Mouse (Mus musculus): ENCODE measurements around the gene Ephb1.

Ephb1 gene

DNA sequence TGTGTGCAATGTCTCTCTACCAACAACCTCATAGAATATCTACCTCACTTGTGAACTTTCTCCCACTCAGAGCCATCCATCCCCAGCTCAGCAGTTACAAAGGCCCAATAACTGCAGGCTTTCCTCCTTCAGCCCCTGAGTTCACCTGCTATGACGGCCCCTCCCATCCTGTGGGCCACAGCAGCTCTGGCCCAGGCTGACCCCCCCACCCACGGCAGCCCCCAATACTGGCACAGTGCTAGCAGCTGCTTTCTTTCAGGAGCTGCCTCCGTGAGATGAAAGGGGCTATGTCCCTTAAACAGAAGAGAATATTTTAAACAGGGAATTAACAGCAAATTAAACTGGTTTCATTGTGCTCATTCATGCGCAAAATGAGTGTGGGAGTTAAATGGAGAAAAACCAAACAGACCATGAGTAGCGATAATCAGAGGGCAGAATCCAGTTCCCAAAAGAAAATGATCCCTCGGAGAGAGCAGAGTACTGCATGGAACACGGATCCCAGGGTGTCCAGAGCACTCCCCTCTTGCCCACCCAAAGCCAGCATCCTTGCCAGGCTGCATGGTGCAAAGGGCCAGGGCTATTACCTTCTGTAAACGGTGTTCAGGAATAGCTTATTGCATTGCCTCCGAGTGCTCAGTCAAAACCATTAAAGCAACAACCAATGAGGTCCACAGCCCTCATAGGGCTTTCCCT lies 105.2 kb downstream of the Ephb1 start:
- no peak for DNase-seq (ENCODE audit: low spot score in 2 of 2)

- no peak for DNase-seq (ENCODE audit: low spot score in 2 of 2)
Measured at GRCm38 (mm10) chr9:102245551-102245950, 108.9 kb downstream of the Ephb1 start.

- DNase-seq (ENCODE audit: low spot score in 2 of 2): no peak
Measured at GRCm38 (mm10) chr9:102243296-102243695, 111.2 kb downstream of the Ephb1 start.

- DNase-seq (ENCODE audit: low spot score in 2 of 2): no peak
Measured at GRCm38 (mm10) chr9:102241546-102241945, 112.9 kb downstream of the Ephb1 start.

GRCm38 (mm10) chr9:102240215-102240614 lies 114.3 kb downstream of the Ephb1 start:
- DNase-seq (ENCODE audit: low spot score in 2 of 2): no peak

GRCm38 (mm10) chr9:102235444-102235951 lies 119.0 kb downstream of the Ephb1 start:
- no peak for DNase-seq (ENCODE audit: low spot score in 2 of 2)

DNA sequence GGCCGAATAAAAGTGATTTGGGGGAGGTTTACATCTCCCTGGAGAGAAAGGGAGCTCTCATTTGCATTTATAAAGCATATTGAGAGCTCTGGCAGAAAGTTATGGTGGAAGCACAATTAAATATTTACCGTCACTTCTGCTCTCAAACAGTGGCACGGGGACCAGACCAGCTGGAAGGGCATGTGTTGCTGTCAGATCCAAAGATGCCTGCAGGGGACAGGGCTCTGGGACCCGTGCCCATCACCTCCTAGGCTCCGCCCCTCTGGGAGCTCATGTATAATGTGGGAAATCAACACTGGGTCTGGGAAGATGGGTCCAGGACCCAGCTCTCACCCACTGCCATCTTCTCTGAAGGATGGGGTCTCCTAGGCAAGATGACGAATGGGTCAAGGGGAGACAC lies 123.2 kb downstream of the Ephb1 start:
- no peak for DNase-seq (ENCODE audit: low spot score in 2 of 2)

DNA sequence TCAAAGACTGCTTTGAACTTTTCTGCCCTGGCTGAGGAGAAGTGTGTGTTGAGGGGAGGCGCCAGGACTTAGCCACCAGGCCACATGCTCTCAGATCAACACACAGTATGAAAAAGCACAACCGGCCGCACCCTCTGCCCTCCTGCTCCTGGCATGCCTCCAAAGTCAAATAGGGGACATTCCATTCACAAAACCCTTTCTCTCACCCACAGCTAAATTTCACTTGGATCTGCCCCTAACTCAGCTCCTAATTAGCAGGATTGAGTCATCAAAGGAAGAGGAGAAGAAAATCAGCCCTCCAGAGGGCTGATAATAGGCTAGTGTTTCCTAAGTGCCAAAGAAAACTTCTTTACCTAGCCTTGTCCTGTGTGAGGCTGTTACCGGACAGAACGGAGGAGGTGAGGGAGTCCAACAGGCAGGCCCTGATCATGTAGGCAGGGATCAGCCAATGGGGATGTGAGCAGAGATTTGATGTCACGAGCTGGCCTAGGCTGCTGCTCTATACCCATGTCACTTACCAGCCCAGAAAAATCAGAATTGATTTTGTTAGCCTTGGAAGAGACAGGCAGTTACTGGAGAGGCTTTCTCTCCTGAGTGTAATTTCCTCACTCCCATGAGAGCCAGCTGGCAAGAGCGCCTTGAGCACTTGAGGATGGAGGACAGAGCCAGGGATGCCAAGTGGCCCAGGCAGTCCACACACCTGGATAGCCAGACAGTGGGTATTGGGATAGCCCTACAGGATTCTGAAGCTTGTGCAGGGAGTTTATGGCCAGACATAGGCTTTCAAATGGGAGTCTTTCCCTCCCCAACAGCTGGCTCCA lies 137.5 kb downstream of the Ephb1 start:
- no peak for DNase-seq (ENCODE audit: low spot score in 2 of 2)

GRCm38 (mm10) chr9:102212036-102212383 lies 142.5 kb downstream of the Ephb1 start:
- DNase-seq (ENCODE audit: low spot score in 2 of 2): no peak

GRCm38 (mm10) chr9:102211296-102212035 lies 143.0 kb downstream of the Ephb1 start:
- DNase-seq (ENCODE audit: low spot score in 2 of 2): no peak

- DNase-seq (ENCODE audit: low spot score in 2 of 2): no peak
Measured at GRCm38 (mm10) chr9:102205518-102205917, 149.0 kb downstream of the Ephb1 start.

DNA sequence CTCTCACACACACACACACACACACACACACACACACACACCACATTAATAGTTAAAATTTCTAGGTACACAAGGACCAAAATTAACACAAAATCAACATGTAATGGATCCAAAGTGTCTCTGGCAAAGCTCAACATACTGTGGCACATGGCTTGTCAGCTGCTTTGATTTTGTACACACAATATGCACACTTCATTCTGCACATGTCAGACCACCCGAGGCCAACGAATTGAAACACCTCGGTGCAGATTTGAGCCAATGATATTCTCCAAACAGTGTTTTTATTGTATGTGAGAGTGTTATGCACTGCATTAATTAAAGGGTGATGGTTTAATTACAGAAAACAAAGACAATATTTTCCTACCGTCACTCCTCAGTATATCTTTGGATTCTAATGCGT lies 152.6 kb downstream of the Ephb1 start:
- DNase-seq (ENCODE audit: low spot score in 2 of 2): no peak

GRCm38 (mm10) chr9:102196856-102197255 lies 157.6 kb downstream of the Ephb1 start:
- DNase-seq (ENCODE audit: low spot score in 2 of 2): no peak

- peak in 1 of 2 experiments; percentile 50 for DNase-seq (ENCODE audit: low spot score in 2 of 2)
Measured at GRCm38 (mm10) chr9:102194063-102194462, 160.4 kb downstream of the Ephb1 start.

DNA sequence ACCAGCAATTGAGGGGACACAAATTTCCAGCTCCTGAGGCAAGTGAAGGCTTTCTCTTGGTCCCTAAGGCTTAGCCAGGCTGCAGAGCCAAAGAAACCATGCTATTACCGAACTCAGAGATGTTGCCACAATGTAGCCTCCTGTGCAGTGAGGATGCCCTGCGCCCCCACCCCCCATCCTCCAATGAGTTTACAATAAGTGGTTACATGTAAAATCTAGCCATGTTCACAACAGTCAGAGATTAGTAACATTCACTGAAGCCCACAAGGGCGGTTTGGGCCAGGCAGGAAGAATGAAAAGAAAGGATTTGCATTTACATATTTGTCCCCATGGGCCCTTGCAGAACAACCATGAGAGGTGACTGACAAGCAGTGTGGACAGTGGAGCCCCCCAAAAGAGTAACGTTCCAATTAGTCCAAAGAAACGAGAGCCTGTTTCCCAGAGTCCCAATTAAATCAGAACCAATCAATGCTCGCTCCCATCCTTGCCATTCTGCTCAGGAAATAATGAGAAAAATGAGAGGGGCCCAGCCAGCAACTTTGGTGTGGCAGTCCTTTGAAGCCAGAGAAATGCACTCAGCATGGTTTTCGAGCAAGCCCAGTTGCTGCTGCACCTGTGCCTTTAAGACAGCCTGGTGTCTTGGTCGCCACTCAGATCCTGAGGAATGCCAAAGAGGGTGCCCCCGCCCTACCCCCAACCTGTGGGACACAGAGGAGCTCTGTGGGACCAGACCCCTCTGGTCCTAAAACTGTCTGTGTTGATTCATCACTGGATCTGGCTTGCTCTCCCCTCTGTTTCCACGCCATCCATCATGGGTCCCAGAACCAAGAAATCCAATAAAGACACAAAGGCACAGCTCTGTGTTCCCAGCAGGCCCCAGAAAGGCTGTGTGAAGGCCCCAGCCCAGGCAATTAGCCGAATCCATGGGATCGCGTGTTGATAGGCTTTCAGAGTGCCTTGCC lies 161.5 kb downstream of the Ephb1 start:
- peak in 1 of 2 experiments; percentile 26 for DNase-seq (ENCODE audit: low spot score in 2 of 2)

DNA sequence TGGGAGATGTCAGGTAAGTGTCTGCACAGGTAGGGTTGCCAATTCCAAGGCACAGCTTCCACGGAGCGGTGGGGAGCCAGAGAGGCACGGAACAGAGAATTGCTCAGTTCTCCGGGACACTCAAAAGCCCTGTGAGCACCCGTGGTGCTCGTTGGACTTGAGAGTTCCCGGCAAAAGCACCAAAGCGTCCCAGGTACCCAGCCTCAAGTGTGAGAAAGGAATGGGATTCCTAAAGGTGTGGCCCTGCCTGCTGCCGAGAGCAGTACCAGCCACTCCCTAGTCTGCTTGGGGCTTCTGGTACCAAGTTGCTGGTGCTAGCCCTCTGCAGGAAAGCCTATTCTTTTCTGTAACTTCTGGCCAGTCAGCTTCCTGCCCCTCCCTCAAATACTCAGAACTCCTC lies 164.4 kb downstream of the Ephb1 start:
- DNase-seq (ENCODE audit: low spot score in 2 of 2): no peak

DNA sequence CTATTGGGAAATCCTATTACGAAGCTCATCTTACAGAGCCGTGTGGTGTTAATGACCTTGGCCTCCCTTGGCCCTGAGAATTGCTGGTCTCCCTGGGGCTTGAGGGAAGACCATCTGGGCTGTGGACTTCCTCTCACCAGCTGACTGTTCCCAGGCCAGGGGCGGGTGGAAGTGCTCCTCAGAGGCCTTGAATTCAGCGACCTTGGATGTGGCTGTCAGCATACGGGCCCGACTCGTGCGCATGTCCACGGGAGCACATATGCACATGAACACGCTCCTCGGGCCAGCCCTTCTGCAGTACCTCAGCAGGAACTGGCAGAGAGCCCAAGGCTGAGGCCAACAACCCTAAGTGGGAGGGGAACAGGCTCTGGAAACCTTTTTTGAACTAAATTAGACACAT lies 165.1 kb downstream of the Ephb1 start:
- DNase-seq (ENCODE audit: low spot score in 2 of 2): no peak

GRCm38 (mm10) chr9:102183663-102184274 lies 170.7 kb downstream of the Ephb1 start:
- DNase-seq (ENCODE audit: low spot score in 2 of 2): no peak

GRCm38 (mm10) chr9:102181810-102182490 lies 172.5 kb downstream of the Ephb1 start:
- no peak for DNase-seq (ENCODE audit: low spot score in 2 of 2)

DNA sequence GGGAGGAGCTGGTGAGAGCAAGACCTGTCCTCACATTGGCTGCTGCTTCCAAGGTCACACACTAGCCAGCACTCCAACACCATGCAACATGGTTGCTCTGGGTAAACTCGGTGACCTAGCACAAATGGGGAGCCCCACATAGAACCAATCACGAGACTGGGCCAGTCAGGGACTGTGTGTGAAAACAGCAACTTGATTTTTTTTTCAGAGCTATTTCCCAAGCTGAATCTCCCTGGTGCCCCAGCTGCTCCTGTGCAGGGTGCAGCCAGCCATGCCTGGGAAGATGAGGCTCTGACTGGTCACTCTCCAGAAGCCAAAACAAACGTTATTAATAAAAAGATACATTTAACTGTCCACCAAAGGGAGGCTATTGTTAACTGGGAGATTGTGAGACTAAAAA lies 173.2 kb downstream of the Ephb1 start:
- no peak for DNase-seq (ENCODE audit: low spot score in 2 of 2)
